Mouse (Mus musculus) myocyte (in vitro differentiated cells): ENCODE results near the gene Pcdh7.

Source experiments
- MYOD1 ChIP-seq, 3 experiments: IDR thresholded peaks; one replicate each; pipeline ENCODE4 v1.6.1; 2011; ENCODE audit warnings: control low read depth in 2 of 3, low read depth in 2 of 3, mild to moderate bottlenecking in 2 of 3, moderate library complexity in 1 of 3; ENCODE audit not compliant: insufficient read length in 2 of 3, control insufficient read depth in 1 of 3
- POLR2A ChIP-seq: IDR thresholded peaks from one replicate; pipeline ENCODE4 v1.6.1; 2011; ENCODE audit warnings: low read depth, mild to moderate bottlenecking, control low read depth, moderate library complexity; ENCODE audit not compliant: insufficient read length
- POLR2AphosphoS2 ChIP-seq: IDR thresholded peaks from one replicate; pipeline ENCODE4 v1.6.1; 2011; ENCODE audit warnings: low read depth, control low read depth; ENCODE audit not compliant: insufficient read length

DNA sequence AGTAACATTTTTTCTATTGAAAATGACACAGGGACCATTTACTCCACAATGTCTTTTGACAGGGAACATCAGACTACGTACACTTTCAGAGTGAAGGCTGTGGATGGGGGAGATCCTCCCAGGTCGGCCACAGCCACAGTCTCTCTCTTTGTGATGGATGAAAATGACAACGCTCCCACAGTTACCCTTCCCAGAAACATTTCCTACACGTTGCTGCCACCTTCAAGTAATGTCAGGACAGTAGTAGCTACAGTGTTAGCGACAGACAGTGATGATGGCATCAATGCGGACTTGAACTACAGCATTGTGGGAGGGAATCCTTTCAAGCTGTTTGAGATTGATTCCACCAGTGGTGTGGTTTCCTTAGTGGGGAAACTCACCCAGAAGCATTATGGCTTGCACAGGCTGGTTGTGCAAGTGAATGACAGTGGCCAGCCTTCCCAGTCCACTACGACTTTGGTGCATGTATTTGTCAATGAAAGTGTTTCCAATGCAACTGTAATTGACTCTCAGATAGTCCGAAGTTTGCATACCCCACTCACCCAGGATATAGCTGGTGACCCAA lies 3.5 kb downstream of the Pcdh7 start:
- TF ChIP-seq MYOD1 (IDR thresholded peaks at IDR 0.05; ENCODE audit: control insufficient read depth in 1 of 3, insufficient read length in 2 of 3, low read depth in 2 of 3) (no peak), POLR2A (no peak), POLR2AphosphoS2 (no peak)
